Mouse (Mus musculus): ENCODE results near the gene Tomm22.
A peak's percentile ranks its signal among the peaks of the same experiment; 100 is the strongest.

Gene Tomm22

DNA sequence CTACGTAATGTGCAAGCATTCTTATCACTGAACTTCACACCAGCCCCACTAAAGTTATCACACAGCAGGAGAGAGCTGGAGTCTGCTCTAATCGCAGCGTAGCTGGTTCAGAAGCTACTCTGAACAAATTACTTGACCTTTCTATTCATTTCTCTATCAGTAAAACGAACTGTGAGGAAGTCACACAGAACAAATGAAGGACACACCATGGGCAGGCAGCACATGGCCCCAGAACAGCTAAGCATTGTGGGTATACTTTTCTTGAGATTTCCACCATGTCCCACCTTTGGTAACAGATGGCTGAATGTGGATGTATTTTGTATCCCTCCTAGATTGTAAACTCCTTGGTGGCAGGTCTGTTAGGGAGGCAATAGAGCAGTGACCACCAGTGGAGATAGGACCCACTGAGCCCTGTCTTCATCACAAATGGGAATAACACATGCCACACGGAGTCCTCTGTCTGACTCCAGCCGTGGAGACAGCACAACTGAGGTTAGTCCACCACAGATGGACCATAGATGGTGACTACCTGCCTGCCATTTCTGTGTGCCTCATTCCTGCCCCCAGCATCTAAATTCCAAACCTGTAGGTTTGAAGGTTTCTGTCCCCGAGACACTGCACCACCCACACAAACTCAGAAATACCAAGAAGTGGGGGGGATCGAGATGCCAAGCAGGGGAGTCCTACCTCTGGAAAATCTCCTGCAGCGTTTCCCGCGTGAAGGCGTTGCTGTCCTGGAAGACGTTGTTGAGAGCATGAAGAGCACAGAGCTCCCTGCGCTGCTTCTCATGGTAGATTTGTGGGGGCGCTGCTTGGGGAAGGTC is 15.6 kb downstream of the Tomm22 start:
- DNase-seq (ENCODE audit: low spot score in 2 of 2): no peak

DNA sequence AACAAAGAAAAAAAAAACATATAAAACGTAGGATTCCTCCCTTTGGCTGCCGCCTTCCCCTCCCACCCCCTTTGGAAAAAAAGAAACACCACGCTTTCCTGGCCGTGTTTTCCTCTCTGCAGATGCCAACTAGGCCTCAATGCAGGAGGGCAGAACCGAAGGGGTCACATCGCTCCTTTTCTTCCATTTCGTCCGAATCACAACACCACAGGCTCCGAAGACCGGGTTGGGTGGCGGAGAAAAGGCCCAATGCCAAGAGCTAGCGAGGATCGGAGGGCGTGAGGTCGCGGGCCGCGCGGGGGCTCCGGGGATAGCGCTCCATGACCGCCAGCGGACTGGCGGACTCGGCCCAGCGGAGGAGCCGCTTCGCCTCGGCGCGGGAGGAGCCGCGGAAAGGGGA is 16.5 kb downstream of the Tomm22 start:
- DNase-seq (ENCODE audit: low spot score in 2 of 2): peak in 1 of 2 experiments; percentile 30

DNA sequence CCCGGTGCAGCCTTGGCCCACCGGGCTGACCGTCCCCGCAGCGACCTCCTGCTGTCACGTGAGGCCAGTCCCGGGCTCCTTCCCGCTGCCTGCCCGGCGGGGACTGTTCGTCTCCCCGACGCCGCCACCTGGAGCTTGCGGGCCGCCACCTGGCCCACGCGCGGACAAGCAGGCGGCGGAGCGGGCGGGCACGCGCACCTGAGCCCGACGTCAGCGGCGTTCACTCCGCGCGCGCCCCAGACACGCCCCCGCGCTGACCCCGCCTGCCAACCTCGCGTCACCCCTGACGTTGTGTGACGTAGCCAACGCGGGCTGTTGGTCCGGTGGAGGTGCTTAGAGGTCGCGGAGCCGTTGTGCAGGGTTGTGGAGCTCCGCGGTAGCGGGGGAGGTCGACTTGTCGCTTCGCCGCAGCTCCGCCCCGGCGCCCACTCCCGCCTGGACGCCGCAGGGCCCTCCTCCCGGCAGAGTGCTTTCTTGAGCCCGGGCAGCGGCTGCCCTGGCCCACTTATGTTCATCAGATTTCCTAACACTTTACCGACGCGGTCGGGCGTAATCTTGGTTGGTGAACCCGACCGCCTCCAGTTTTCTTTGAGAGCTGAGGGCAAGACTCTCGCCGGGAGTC is 17.1 kb downstream of the Tomm22 start, which contains the start of gene Josd1:
Gene Josd1, minus strand, starts transcription at position 274 of the 622 bp plus-strand sequence.
- DNase-seq (ENCODE audit: low spot score in 2 of 2): peak; percentile 96

DNA sequence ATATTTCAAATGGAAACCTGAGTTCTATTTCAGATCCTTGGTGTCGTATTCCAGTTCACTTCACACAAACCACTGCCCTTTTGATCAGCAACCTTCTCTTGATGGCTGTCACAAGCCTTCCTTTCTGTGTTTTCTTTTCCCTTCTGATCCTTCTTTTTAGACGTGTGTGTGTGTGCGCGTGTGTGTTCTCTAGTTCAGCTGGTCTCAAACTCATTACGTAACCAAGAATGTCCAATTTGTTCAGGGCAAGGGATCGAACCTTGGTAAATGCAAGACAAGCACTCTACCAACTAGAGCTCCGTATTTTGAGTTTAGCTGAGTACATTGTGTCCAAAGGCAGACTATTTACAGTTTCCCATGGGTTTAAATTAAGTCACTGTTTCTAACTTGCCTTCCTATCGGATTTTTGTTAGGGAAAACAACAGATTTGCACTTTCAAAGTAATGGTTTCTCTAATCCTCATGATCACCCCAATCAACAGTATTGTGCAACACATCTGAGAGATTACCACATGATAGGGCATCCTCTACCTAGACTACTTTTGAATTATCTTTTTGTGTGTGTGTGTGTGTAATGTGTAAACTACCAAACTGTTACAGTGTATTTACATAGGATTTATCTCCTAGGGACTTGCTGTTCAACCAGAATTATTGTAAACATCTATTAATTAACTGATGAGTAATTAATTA is 17.8 kb downstream of the Tomm22 start:
- DNase-seq (ENCODE audit: low spot score in 2 of 2): no peak

DNA sequence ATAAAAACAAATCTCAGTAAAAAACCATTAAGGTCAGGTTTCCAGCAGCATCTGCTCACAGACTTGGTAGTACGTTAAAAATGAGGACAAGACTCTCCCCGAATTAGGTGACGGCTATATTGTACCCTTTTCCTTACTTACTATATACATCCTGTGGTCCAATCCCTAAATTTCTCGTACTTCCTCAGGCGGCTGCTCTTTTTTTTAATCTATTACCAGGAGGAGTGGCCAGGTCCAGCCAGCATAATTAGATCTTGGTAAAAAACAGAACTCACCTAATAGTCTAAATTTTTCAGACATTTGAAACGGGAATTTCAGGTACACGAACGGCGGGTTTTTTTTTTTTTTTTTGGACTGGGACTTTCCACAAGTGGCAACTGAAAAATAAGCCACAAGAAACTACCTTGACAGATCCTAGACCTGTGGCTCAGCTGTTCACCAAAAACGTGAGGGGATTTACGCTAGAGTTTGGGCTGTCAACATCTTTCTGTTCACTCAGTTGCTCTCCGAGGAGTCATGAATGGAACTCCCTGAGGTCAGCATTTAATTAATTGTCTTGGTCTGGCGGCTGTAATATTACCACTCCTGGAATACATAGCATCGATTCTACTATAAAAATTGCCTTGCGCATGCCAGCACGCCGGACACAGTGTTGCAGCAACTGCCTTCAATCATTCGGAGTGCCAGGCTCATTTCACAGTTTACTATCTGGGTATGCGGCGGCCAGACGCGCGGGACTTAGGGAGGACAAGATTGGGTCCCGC is 19.2 kb downstream of the Tomm22 start:
- no peak for DNase-seq (ENCODE audit: low spot score in 2 of 2)

DNA sequence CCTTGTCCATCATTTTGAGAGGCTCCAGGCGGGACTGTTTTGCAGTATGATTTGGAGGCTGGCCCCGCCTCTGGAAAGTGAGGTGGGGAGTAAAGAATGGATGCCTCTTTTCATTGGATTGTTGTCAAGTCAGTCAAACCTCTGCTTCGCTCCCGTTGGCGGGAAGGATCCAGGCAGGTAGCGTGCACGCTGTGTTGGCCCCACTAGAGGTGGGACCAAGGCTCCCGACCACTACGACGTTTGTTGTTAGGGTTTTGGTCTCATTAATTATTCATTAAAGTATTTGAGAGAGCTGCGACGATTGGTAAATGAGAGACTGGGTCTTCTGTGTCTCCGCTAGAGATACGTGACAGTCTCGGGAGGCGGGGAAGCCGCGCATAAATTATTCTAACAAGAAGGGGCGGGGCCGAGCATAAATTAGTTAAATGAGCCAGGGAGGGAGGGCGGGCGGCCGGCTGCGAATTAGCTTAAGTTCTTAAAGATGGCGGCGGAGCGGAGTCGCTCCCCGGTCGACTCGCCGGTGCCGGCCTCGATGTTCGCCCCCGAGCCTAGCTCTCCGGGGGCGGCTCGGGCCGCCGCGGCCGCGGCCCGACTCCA is 19.9 kb downstream of the Tomm22 start, which contains the start of gene Gtpbp1:
Gene Gtpbp1, plus strand, starts transcription at position 420 of the 597 bp plus-strand sequence.
- peak; percentile 95 to 99 for DNase-seq (ENCODE audit: low spot score in 2 of 2)

DNA sequence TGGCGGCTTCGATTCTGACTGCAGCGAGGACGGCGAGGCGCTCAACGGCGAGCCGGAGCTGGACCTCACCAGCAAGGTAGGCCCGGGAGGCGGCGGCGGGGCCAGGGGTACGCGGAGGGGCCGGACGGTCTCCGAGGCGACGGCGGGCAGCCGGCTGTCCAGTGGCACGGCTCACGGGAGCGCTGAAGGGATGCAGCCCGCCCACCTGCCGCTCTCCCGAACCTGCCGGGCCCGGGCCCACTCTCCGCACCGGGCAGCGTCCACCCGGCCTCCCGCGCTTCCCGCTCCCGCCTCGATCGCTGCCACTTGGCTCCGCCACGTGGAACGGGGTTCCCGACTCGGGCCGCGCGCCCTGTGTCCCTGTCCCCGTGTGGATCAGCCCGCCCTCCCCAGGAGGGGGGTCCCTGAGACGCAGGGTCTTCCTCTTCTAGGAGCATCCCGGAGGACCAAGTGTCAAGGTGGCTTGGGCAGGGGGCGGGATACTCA is 20.4 kb downstream of the Tomm22 start:
- DNase-seq (ENCODE audit: low spot score in 2 of 2): no peak

DNA sequence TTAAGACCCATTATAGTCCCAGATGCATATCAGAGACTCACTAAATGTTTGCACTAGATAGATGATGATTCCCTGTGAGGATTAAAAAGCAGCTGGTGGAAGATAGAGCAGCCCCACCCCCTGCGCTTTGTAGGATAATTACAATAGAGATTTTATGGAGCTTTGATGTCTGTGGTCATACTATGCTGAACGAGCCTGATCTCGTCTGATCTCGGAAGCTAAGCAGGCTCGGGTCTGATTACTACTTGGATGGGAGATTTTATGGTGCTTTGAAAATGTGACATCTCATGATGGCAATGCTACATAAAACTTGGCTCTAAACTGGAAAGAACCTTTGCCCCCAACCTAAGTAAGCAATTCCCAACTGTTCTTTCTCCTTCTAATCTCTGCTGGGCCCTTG is 21.7 kb downstream of the Tomm22 start:
- DNase-seq (ENCODE audit: low spot score in 2 of 2): no peak

DNA sequence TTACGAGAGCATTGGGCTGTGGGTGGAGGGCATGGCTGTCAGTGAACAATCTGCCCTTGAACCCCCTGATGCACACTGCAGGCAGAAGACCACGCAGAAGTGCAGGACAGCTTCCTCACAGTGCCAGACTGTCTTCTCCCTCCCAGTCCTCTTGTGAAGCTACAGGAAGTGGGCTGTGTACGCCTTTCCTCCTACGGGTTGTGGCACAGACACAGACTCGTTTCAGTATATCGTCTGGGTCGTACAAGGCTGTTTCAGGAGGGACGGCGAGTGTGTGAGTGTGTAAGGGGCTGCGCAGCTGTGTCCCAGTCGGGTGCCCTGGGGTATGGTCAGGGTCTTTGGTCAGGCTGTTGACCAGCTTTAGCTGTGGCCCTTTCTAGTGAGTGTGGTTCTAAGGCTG is 23.1 kb downstream of the Tomm22 start:
- no peak for DNase-seq (ENCODE audit: low spot score in 2 of 2)

DNA sequence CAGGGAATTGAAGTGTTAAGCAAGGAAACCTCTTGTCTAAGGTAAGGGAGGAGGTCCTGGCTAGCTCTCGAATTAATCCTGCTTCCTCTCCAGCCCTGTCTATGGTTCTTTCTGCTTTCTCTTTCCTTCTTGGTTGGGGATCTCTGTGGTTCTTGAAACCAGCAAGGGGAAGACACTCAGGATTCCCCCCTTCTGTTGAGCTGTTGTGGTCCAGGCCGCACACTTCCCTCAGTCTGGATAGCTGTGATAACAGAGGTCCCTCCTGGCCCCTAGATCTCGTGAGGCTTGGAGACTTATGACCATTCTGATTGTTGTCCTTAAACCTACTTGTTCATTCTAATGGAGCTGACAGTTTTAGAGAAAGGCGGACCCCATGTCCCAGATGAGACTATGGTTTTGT is 23.9 kb downstream of the Tomm22 start:
- DNase-seq (ENCODE audit: low spot score in 2 of 2): no peak

DNA sequence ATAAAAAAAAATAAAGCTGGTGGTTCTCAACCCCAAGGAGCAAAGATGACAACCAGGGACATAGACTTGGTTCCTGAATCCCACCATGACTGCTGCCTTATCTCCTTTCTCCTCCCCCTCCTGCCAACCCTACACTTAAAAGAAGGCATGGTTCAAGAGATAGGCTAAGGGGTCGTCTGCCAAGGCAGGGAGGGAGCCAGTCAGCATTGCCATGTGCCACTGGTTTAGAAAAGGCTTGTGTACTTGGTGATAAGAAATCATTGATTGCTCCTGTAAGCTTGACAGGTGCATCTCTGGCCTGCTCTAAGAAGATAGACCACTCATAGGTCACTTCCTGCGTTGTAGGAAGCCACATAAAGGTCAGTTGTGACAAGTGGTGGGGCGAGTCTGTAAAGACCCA is 24.9 kb downstream of the Tomm22 start:
- DNase-seq (ENCODE audit: low spot score in 2 of 2): no peak

DNA sequence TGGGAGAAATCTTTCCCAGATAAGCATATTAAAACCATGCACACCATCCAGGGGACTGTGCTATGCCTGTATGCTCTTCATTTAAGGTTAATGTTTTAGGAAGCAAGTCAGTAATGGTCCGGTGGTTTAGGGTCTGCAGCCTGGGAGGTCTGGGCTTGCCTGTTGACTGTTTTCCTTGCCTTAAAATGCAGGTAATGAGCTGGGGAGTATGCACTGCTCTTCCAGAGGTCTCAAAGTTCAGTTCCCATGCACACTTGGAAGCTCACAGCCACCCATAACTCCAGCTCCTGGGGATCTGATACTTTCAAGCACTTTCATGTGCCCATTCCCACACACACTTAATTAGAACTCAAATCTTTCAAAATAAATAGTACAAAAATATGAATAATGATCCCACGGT is 25.8 kb downstream of the Tomm22 start:
- DNase-seq (ENCODE audit: low spot score in 2 of 2): no peak

DNA sequence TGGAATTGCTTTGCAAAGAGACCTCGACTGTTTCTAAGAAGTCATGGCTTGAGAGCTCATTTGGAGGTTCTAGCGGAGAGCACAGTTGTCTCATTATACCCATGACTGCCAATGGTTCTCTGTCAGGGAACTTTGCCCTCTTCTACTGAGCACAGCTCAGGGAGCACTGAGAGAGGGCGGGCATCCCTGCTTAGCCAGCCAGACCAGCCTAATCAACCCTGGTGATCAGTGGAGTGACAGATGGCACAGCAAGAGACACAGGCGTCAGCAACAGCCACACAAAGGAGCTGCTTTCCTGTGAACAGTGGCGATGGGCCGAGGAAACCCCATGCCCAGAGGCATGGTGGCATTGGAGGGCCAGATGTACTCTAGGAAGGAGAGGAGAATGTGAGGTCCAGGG is 26.4 kb downstream of the Tomm22 start:
- no peak for DNase-seq (ENCODE audit: low spot score in 2 of 2)

DNA sequence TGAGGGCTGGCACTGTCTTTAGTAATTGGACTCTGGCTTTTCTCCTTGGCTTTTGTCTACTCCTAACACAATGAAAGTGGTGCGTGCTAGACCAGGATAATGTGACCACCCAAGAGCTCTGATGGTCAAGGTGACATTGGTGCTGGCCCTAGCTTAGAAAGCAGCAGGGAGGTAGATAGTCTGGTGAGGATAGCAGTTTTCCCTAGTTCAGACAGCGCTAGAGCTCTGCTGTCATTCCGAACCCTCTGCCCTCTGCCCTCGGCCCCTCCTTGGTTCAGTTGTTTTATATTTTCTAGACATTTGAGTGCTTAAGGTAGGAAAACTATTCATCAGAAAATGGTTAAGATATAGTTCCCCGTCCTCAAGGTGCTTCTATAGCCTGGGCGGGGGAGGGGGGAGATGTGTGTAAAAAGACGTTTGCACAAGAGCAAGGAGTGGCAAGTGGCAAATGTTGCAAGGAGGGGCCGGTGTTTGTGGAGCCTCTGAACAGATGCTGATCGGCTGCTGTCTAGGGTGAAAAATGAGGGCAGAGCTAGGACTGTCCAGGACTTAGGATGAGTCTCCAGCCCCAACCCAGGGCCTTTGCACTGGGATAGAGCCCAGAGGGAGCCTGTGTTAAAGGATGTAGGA is 27.0 kb downstream of the Tomm22 start:
- no peak for DNase-seq (ENCODE audit: low spot score in 2 of 2)

DNA sequence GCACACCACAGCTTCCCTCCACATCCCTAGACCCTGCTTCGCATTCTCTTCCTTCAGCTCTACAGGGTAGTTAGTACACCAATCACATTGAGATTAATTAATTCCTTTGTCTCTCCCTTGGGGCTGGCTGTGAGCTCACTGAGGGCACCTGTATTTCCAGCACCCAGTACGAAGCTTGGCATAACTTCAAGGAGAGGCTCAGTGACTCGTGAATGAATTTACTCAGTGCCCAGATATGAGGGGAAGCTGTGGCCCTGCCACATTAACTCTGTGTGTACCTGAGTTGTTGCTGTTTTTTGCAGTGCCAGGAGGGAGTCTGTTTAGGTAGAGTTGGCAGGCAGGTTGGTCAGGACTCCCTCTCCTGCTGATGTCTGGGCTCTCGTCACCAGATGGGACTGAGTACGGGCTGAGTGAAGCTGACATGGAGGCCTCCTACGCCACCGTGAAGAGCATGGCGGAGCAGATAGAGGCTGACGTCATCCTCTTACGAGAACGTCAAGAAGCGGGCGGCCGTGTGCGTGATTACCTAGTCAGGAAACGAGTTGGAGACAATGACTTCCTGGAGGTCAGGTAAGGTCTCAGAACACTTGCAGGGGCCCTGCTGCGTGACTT is 36.0 kb downstream of the Tomm22 start:
- no peak for DNase-seq (ENCODE audit: low spot score in 2 of 2)

DNA sequence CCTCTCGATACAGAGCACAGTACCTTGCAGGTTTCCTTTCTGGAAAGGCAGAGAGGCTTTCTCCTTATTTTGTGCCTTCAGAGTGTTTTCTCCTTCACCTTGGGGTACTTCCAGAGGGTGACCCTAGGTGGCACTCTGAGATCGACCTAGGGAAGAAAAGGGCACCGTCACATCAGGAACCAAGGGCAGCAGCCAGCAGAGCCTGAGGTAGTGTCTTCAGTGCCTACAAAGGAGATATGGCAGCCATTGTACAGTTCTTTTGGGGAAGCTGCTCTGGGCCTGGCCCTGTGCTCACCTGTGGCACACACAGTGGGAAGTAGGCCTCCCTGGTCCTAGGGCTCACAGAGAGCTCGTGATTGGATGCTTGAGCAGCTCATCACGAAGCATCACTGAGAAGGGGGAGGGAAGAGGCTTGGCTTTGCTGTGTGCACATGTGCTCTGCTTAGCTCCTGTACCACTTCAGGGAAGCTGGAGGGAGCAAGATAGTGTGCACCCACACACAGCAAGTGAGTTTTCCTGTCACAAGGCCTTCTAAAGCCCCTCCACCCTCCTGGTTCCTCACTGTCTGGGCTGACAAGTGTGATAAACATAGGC is 37.7 kb downstream of the Tomm22 start:
- DNase-seq (ENCODE audit: low spot score in 2 of 2): no peak

DNA sequence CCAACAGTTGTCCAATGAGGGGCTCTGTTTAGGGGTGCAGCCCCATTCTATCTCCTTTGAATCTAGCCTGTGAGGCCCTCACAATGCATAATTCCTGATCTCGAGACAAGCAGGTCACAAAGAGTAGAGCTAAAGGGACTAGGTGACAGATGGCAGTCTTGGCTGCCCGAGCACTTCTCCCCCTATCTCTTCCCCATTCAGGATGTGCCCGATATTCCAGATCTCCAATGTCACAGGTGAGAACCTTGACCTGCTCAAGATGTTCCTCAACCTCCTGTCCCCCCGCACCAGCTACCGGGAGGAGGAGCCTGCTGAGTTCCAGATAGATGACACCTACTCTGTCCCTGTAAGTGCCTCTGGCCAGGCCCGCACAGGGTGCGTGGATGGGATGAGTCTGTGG is 45.0 kb downstream of the Tomm22 start:
- DNase-seq (ENCODE audit: low spot score in 2 of 2): no peak

DNA sequence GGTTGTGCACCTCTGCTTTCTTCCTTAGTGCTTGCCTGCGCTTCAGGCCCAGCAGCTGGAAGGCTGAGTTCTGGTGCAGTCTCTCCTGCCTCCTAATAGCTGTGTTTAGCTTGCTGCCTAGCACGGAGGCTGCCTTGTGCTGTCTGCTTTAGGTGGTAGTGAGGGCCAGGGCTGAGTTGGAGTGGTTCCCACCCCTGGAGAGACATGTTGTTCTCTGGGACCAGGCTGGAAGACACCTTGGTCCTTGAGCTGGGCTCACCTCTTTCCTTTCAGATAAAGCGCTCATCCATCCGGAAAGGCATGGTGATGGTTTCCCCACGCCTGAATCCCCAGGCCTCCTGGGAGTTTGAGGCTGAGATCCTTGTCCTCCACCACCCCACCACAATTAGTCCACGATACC is 46.0 kb downstream of the Tomm22 start:
- no peak for DNase-seq (ENCODE audit: low spot score in 2 of 2)

DNA sequence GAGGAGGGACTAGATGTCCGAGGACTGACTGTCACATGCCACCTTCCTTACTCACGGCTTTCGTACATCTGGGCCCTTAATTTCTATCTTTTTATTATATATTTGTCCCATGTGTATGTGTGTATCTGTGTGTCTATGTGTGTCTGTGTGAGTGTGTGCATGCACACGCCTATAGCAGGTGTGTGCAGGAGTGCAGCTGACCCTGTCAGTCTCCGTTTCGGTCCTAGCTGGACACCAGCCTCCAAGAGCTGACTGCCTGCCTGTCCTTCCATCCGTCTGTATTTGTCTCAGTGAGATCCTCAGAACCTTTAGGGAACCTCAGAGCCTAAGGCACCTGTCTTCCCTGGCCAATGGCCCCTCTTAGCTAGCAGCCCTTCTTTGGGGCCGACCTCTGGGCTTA is 49.6 kb downstream of the Tomm22 start:
- no peak for DNase-seq (ENCODE audit: low spot score in 2 of 2)

DNA sequence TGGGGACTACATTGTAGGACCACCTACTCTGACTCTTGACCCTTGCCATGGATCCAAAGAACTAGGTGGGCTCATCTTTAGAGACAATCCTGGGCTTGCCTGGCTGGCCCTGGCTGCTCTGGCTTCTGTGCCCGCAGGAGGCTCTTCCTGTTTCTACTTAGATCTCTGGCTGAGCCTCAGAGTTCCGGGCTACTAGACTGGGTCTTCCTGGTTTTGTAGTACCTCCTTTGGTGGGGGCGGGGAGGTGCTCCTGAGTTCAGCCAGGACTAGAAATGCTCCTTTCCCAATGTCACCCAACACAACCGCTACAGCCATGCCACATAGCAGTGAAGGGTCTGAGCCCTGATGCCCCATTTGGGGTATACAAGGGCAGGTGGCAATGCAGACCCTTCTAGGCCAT is 50.1 kb downstream of the Tomm22 start:
- no peak for DNase-seq (ENCODE audit: low spot score in 2 of 2)
